Mouse (Mus musculus): ENCODE data around the gene Dnajb5.
"Not testable (repeated sequence)": the region's sequence is repeated elsewhere in the genome, so short reads cannot be mapped to it uniquely, and the experiment has no call there.

Gene Dnajb5

GRCm38 (mm10) chr4:42965039-42965719 is 15.6 kb downstream of the Dnajb5 start:
- DNase-seq (ENCODE audit: extremely low read depth, insufficient read length, low spot score), result no peak

DNA sequence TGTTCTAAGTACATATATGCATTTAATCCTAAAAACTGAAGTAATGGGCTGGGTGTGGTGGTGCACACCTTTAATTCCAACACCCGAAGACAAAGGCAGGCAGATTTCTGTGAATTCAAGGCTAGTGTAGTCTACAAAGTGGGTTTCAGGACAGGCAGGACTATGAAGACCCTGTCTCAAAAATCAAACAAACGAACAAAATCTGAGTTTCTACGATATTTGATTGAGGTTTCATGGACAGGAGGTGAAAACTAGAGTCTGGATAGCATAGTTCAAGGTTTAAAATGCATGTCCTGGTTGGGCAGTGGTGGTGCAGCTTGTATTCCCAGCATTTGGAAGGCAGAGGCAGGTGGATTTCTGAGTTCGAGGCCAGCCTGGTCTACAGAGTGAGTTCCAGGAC is 19.7 kb downstream of the Dnajb5 start, which contains the start of gene 1700022I11Rik:
Gene 1700022I11Rik, plus strand, starts transcription at position 301 of the 400 bp plus-strand sequence.
- no peak for DNase-seq (ENCODE audit: extremely low read depth, insufficient read length, low spot score)

DNA sequence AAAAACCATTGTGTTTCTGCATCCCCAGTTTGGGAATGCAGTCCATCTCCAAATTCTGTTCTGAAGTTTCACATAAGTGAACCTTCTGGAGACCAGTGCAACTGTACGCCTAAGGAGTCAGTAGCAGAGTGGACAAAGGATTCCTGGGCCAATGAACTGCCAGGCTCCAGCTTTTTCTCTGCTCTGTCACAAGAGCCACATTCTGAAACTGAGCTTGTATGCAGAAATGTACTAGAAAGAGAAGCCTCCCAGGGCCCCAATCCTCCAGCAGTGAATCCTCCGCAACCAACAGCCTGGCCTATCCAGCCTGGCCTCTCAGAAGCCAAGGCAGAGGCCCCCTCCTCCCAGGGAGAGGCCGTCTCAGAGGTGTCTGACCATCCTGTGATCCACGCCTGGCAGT is 23.3 kb downstream of the Dnajb5 start:
- DNase-seq (ENCODE audit: extremely low read depth, insufficient read length, low spot score), result no peak

- no peak for DNase-seq (ENCODE audit: extremely low read depth, insufficient read length, low spot score)
Measured at GRCm38 (mm10) chr4:42973868-42974267, 24.3 kb downstream of the Dnajb5 start.

GRCm38 (mm10) chr4:42978062-42978461 is 28.4 kb downstream of the Dnajb5 start:
- DNase-seq (ENCODE audit: extremely low read depth, insufficient read length, low spot score), result no peak

GRCm38 (mm10) chr4:42980467-42980866 is 30.9 kb downstream of the Dnajb5 start:
- not testable (repeated sequence) for DNase-seq (ENCODE audit: extremely low read depth, insufficient read length, low spot score)

DNA sequence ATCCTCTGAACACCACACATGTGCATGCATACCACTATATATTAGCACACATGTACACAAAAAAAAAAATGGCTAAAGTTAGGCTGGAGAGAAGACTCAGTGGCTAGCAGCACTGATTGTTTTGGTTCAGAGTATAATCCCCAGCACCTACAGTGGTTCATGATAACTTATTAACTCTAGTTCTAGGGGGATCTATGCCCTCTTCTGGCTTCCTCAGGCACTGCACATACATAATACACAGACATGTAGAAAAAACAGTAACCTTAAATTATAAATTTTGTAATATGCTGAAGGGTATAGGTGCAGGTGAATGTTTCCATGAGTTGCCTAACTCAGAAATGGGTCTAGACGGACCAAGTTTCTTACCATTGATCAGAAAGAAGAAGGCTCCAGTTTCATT is 38.7 kb downstream of the Dnajb5 start:
- DNase-seq (ENCODE audit: extremely low read depth, insufficient read length, low spot score), result no peak

- DNase-seq (ENCODE audit: extremely low read depth, insufficient read length, low spot score), result no peak
Measured at GRCm38 (mm10) chr4:42998022-42998421, 48.4 kb downstream of the Dnajb5 start.

DNA sequence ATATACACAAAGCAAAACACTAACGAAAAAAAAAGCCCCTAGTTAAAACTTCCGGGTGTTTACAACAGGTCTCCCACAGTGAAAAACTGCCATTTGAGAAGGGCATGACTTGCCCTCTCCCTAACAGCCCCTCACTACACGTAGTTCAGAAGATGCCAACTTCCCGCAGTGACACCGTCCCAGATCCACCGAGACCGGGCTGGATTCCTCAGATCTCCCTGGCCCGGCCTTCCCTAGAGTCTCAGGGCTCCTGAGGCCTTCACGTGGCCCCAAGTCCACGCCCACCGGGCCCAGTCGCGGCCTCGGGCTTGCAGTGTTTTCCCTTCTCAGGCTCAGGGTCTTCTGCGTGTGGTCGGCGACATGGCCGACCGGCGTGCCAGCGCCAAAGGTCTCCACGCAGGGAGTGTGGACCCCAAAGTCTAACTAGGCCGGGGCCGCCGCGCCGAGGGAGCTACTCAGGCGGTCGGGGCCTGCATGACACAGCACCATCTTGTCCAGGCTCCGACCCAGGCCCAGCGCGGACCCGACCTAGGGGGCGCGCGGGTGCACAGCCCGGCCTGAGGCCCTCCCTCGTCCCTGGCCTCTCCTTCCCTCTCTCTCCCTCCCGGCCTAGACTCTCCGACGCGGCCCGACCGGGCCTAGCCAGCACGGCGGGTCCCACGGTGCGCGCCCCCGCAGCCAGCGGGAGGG is 50.0 kb downstream of the Dnajb5 start:
- peak; percentile 93 for DNase-seq (ENCODE audit: extremely low read depth, insufficient read length, low spot score)

GRCm38 (mm10) chr4:43000141-43000986 is 50.8 kb downstream of the Dnajb5 start, which contains the start of gene Vcp:
Gene Vcp (minus strand): TSS chr4:43000507.
- peak; percentile 99 for DNase-seq (ENCODE audit: extremely low read depth, insufficient read length, low spot score)

GRCm38 (mm10) chr4:43001272-43001671 is 51.7 kb downstream of the Dnajb5 start:
- DNase-seq (ENCODE audit: extremely low read depth, insufficient read length, low spot score), result no peak

GRCm38 (mm10) chr4:43002756-43003439 is 53.3 kb downstream of the Dnajb5 start:
- DNase-seq (ENCODE audit: extremely low read depth, insufficient read length, low spot score), result no peak

DNA sequence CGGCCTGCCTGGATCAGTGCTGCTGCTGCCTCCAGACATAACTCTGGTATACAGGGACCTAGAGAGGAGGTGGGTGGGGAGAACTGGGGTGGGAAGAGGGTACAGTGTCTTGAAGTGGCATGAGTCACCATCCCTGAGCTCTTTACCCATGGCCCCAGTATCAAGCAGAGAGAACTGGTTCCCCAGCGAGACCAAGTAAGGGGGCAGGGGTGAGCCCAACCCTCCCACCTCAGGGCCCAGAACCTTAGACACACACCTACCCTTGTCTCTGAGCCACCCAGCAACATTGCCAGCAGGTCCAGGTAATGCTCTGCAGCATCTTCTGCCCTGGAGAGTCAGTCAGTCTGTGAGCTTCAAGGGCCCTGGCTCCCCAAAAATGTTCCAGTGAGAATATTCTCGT is 55.3 kb downstream of the Dnajb5 start:
- no peak for DNase-seq (ENCODE audit: extremely low read depth, insufficient read length, low spot score)

DNA sequence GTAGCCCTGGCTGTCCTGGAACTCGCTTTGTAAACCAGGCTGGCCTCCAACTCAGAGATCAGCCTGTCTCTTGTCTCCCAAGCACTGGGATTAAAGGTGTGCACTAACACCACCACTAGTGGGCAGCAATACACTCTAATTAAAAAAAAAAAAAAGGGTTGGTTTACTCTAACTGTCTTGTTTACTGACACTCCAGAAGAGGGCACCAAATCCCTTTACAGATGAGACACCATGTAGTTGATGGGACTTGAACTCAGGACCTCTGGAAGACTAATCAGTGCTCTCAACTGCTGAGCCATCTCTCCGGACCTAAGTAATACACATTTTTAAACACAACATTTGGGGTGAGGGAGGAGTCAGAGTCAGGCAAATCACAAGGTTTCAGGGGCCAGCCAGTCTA is 56.2 kb downstream of the Dnajb5 start:
- DNase-seq (ENCODE audit: extremely low read depth, insufficient read length, low spot score), result peak; percentile 61
